Mouse (Mus musculus): ENCODE results near the gene Eef1akmt3.
"Not testable (repeated sequence)": the region's sequence is repeated elsewhere in the genome, so short reads cannot be mapped to it uniquely, and the experiment has no call there.

DNA sequence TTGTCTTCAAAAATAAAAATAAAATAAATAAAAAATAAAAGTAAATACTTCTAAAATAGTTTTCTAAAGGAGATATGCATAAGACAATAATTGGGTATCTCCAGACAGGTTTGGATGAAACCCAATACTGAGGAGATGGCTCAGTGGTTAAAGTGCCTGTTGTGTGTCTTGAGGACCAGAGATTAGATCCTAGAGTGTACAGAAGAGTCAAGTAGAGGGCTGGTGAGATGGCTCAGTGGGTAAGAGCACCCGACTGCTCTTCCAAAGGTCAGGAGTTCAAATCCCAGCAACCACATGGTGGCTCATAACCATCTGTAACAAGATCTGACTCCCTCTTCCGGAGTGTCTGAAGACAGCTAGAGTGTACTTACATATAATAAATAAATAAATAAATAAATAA lies 31.7 kb upstream of the Eef1akmt3 start:
- TF ChIP-seq E2F4 (IDR thresholded peaks at IDR 0.05; ENCODE audit: insufficient read depth); USF1 (IDR thresholded peaks at IDR 0.05; ENCODE audit: low read depth); POLR2A (IDR thresholded peaks at IDR 0.05; ENCODE audit: insufficient read length, low read depth): not testable (repeated sequence)
